Mouse (Mus musculus): ENCODE measurements around the gene Btbd9. TPM values are rescaled to one million over a fixed set of nuclear protein-coding genes. Genes with fewer than 3 reads are reported as not detected.
A peak's percentile ranks its signal among the peaks of the same experiment; 100 is the strongest.

Btbd9 gene
- polyA plus RNA-seq, 1 experiment from 2014 or later: 52.5 TPM

DNA sequence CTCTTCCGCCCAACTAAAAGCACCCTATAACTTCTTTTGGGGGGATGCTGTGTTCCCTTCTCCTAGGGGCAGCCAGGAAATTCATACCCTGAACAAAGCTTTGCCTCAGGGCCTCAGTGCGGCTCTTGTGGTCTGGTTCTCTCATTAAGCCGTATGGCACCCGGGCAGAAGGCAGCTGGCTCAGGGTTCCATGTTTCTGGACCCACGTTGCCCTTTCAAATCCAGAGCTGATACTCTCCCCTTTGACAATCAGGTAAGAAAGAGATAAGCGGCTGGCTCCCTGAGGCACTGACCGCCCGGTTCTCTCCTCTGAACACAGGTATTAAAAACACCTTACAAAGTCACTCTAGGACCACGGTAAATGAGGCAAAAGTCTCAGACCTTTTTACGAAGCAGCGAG, 29.9 kb upstream of the Btbd9 start:
- H3K4me1 ChIP-seq (ENCODE audit: control insufficient read depth, insufficient read depth, low read length): peaks cover 11% of the 10 kb centered on the region
- H3K9ac ChIP-seq (ENCODE audit: low read depth, low read length): no peak overlapping the region
- no peak overlapping the region for H3K27ac ChIP-seq (ENCODE audit: low read depth, low read length)
- no peak for ATAC-seq (ENCODE audit: low FRiP score, low TSS enrichment)
- peaks cover 20% of the 10 kb centered on the region for H3K36me3 ChIP-seq (ENCODE audit: control insufficient read depth, insufficient read depth, low read length)
- H3K9me3 ChIP-seq (ENCODE audit: control insufficient read depth, low read length): no peaks in the 10 kb centered on the region
- no peak overlapping the region for H3K4me3 ChIP-seq (ENCODE audit: low read length)
- no peaks in the 10 kb centered on the region for H3K27me3 ChIP-seq (ENCODE audit: control insufficient read depth, insufficient read depth, low read length)
- no peak overlapping the region for H3K4me2 ChIP-seq (replicated peaks; ENCODE audit: low read depth, low read length)
- 79% methylated on average over 11 of the region's 11 CpGs for WGBS

DNA sequence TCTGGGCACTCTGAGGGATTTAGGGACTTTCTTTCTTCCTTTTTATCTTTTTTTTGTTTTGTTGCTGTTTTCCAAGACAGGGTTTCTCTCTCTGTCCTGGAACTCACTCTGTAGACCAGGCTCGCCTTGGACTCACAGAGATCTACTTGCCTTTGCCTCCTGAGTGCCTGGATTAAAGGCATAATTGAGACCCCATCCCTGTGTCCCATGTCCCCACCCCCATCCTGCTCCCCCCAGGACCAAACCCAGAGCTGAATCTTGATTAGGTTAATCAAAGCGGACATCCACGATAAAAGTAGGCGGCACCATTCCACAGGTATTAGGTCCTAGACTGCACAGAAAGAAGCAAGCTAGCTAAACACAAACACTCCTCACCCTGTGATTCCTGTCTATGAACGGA, 28.7 kb upstream of the Btbd9 start:
- H3K27me3 ChIP-seq (ENCODE audit: control insufficient read depth, insufficient read depth, low read length): no peaks in the 10 kb centered on the region
- no peak overlapping the region for H3K27ac ChIP-seq (ENCODE audit: low read depth, low read length)
- H3K9me3 ChIP-seq (ENCODE audit: control insufficient read depth, low read length): no peaks in the 10 kb centered on the region
- H3K36me3 ChIP-seq (ENCODE audit: control insufficient read depth, insufficient read depth, low read length): peaks cover 22% of the 10 kb centered on the region
- H3K4me2 ChIP-seq (replicated peaks; ENCODE audit: low read depth, low read length): no peak overlapping the region
- H3K4me1 ChIP-seq (ENCODE audit: control insufficient read depth, insufficient read depth, low read length): peaks cover 11% of the 10 kb centered on the region
- 95% methylated on average over 5 of the region's 5 CpGs for WGBS
- H3K9ac ChIP-seq (ENCODE audit: low read depth, low read length): no peak overlapping the region
- ATAC-seq (ENCODE audit: low FRiP score, low TSS enrichment): no peak
- H3K4me3 ChIP-seq (ENCODE audit: low read length): no peak overlapping the region

DNA sequence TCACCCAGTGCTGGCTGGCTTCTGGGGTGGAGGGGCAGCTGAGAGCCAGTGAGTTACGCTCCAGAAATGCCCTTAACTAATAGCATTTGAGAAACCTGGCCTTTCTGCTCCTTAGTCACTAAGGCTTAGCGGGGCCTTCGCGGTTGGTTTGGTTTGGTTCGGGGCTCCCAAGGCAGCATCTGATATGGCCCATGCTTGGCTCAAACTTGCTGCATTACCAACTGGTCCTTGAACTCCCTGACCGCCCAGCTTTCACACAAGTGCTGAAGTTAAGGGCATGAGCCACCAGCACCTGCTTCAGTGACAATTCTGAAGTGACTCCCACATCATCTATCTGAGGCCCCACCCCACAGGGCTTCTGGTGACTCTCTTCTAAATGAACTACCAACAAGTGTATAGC, 28.0 kb upstream of the Btbd9 start:
- Histone ChIP-seq H3K4me3 (ENCODE audit: low read length) (no peak overlapping the region), H3K4me1 (ENCODE audit: control insufficient read depth, insufficient read depth, low read length) (peaks cover 10% of the 10 kb centered on the region), H3K36me3 (ENCODE audit: control insufficient read depth, insufficient read depth, low read length) (peaks cover 22% of the 10 kb centered on the region), H3K9me3 (ENCODE audit: control insufficient read depth, low read length) (no peaks in the 10 kb centered on the region), H3K4me2 (replicated peaks; ENCODE audit: low read depth, low read length) (no peak overlapping the region), H3K27me3 (ENCODE audit: control insufficient read depth, insufficient read depth, low read length) (no peaks in the 10 kb centered on the region), H3K27ac (ENCODE audit: low read depth, low read length) (no peak overlapping the region), H3K9ac (ENCODE audit: low read depth, low read length) (no peak overlapping the region)
- 77% methylated on average over 6 of the region's 6 CpGs for whole genome bisulfite sequencing
- ATAC-seq (ENCODE audit: low FRiP score, low TSS enrichment): no peak

DNA sequence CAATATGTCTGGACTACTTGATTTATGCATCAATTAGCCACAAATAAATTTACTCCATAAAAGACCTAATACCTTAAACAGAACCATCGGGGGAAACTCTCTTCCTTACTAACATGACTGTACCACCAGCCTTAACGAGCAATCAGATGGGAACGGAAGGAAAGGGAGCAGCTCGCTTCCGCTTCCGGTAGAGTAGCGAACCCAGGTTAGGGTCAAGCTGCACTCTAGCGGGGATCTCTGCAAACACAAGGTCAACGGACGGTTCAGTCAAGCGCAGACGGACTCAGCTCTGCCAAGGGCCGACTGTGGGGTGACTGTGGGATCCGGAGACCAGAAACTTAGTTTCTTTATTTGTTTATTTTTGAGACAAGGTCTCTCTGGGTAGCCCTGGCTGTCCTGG, 25.9 kb upstream of the Btbd9 start:
- Histone ChIP-seq H3K4me2 (replicated peaks; ENCODE audit: low read depth, low read length) (no peak overlapping the region), H3K27ac (ENCODE audit: low read depth, low read length) (no peak overlapping the region), H3K9ac (ENCODE audit: low read depth, low read length) (no peak overlapping the region), H3K4me1 (ENCODE audit: control insufficient read depth, insufficient read depth, low read length) (no peaks in the 10 kb centered on the region), H3K27me3 (ENCODE audit: control insufficient read depth, insufficient read depth, low read length) (no peaks in the 10 kb centered on the region), H3K4me3 (ENCODE audit: low read length) (no peak overlapping the region), H3K9me3 (ENCODE audit: control insufficient read depth, low read length) (no peaks in the 10 kb centered on the region), H3K36me3 (ENCODE audit: control insufficient read depth, insufficient read depth, low read length) (peaks cover 37% of the 10 kb centered on the region)
- ATAC-seq (ENCODE audit: low FRiP score, low TSS enrichment): no peak
- WGBS: 91% methylated on average over 14 of the region's 14 CpGs

DNA sequence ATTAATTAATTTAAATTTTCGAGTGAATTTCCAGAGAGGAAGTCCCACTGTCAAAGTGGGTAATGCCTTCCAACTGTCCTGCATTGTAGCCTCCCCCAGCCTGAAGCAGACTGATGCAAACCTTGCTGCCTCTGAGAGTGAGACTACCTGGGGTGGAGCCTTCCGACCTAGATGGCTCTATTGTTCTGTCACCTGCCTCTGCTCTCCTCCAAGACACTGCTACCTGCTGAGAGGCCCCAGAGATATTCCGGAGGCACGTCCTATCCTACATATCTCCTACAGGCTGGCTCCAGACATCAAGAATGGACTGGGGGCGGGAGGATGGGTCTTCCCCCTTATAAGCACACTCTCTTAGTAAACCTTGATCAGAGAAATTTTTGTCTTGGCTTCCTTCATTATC, 22.0 kb upstream of the Btbd9 start:
- no peak overlapping the region for H3K4me2 ChIP-seq (replicated peaks; ENCODE audit: low read depth, low read length)
- H3K27ac ChIP-seq (ENCODE audit: low read depth, low read length): no peak overlapping the region
- H3K36me3 ChIP-seq (ENCODE audit: control insufficient read depth, insufficient read depth, low read length): peaks cover 60% of the 10 kb centered on the region
- WGBS: 91% methylated on average over 5 of the region's 5 CpGs
- ATAC-seq (ENCODE audit: low FRiP score, low TSS enrichment): no peak
- H3K27me3 ChIP-seq (ENCODE audit: control insufficient read depth, insufficient read depth, low read length): no peaks in the 10 kb centered on the region
- no peaks in the 10 kb centered on the region for H3K9me3 ChIP-seq (ENCODE audit: control insufficient read depth, low read length)
- no peaks in the 10 kb centered on the region for H3K4me1 ChIP-seq (ENCODE audit: control insufficient read depth, insufficient read depth, low read length)
- no peak overlapping the region for H3K9ac ChIP-seq (ENCODE audit: low read depth, low read length)
- no peak overlapping the region for H3K4me3 ChIP-seq (ENCODE audit: low read length)

DNA sequence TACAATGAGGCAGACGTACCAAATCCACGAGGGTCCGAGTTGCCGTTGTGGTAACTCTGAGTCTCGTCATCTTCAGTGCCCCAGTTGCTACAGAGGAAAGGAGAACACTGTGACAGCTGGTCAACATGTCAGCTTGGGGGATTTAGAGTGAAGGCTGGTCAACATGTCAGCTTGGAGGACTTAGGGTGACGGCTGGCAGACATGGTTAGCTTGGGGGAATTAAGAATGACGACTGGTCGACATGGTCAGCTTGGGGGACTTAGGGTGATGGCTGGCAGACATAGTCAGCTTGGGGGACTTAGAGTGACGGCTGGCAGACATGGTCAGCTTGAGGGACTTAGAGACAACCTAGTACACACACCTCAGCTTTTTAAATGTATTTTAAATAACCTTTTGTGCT, 21.5 kb upstream of the Btbd9 start:
- H3K9me3 ChIP-seq (ENCODE audit: control insufficient read depth, low read length): no peaks in the 10 kb centered on the region
- no peak overlapping the region for H3K4me3 ChIP-seq (ENCODE audit: low read length)
- peaks cover 61% of the 10 kb centered on the region for H3K36me3 ChIP-seq (ENCODE audit: control insufficient read depth, insufficient read depth, low read length)
- no peak overlapping the region for H3K27ac ChIP-seq (ENCODE audit: low read depth, low read length)
- H3K9ac ChIP-seq (ENCODE audit: low read depth, low read length): no peak overlapping the region
- ATAC-seq (ENCODE audit: low FRiP score, low TSS enrichment): no peak
- 97% methylated on average over 9 of the region's 9 CpGs for WGBS
- no peaks in the 10 kb centered on the region for H3K4me1 ChIP-seq (ENCODE audit: control insufficient read depth, insufficient read depth, low read length)
- no peaks in the 10 kb centered on the region for H3K27me3 ChIP-seq (ENCODE audit: control insufficient read depth, insufficient read depth, low read length)
- no peak overlapping the region for H3K4me2 ChIP-seq (replicated peaks; ENCODE audit: low read depth, low read length)

DNA sequence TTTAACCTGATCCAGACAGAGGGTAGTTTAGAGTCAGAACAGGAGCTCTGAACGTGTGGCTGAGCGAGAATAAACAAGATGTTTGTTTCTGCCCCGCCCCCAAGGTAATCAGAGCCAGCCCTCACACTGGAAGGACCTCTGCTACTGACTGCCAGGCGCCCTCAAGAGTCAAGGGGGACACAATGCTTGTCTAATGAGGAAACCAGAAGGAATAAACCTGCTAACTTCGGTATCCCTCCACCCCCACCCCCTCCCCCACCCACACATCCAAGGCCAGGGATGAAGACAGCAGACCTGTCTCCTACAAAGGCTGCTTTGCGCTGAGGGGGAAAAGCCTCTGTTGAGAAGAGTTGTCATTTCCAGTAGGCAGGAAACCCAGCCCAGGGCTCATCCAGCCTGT, 18.6 kb upstream of the Btbd9 start:
- 0 out of 2 replicates have a peak, but pooled peaks cover 8% of the 10 kb centered on the region for H3K4me1 ChIP-seq (ENCODE audit: control insufficient read depth, insufficient read depth, low read length)
- no peak overlapping the region for H3K4me2 ChIP-seq (replicated peaks; ENCODE audit: low read depth, low read length)
- no peak for ATAC-seq (ENCODE audit: low FRiP score, low TSS enrichment)
- H3K9ac ChIP-seq (ENCODE audit: low read depth, low read length): no peak overlapping the region
- H3K27me3 ChIP-seq (ENCODE audit: control insufficient read depth, insufficient read depth, low read length): no peaks in the 10 kb centered on the region
- no peak overlapping the region for H3K27ac ChIP-seq (ENCODE audit: low read depth, low read length)
- H3K4me3 ChIP-seq (ENCODE audit: low read length): no peak overlapping the region
- WGBS: 45% methylated on average over 6 of the region's 6 CpGs
- H3K9me3 ChIP-seq (ENCODE audit: control insufficient read depth, low read length): no peaks in the 10 kb centered on the region
- peaks cover 49% of the 10 kb centered on the region; the same call in 1 of the 2 replicates for H3K36me3 ChIP-seq (ENCODE audit: control insufficient read depth, insufficient read depth, low read length)

DNA sequence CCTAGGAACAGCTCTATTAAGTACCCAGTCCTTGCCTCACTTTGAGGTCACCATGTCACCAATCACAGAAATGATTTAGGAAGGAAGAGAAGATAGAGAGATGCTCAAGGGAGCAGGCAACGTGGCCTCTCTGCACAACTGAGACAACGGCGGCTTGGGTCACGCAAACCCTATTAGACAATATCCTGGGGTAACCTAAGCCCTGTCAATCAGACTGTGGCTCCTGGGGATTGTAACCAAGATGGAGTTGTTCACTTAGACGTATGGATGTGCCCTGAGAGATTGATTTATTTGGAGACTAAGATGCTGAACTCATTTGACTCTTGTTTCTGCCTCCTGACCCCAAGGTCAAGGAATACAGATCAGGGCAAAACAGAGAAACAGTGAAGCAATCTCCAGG, 18.1 kb upstream of the Btbd9 start:
- Histone ChIP-seq H3K27ac (ENCODE audit: low read depth, low read length) (no peak overlapping the region), H3K4me3 (ENCODE audit: low read length) (no peak overlapping the region), H3K9me3 (ENCODE audit: control insufficient read depth, low read length) (no peaks in the 10 kb centered on the region), H3K4me1 (ENCODE audit: control insufficient read depth, insufficient read depth, low read length) (0 out of 2 replicates have a peak, but pooled peaks cover 8% of the 10 kb centered on the region), H3K27me3 (ENCODE audit: control insufficient read depth, insufficient read depth, low read length) (no peaks in the 10 kb centered on the region), H3K9ac (ENCODE audit: low read depth, low read length) (no peak overlapping the region), H3K36me3 (ENCODE audit: control insufficient read depth, insufficient read depth, low read length) (peaks cover 49% of the 10 kb centered on the region; the same call in 1 of the 2 replicates), H3K4me2 (replicated peaks; ENCODE audit: low read depth, low read length) (no peak overlapping the region)
- WGBS: 53% methylated on average over 5 of the region's 5 CpGs
- no peak for ATAC-seq (ENCODE audit: low FRiP score, low TSS enrichment)

DNA sequence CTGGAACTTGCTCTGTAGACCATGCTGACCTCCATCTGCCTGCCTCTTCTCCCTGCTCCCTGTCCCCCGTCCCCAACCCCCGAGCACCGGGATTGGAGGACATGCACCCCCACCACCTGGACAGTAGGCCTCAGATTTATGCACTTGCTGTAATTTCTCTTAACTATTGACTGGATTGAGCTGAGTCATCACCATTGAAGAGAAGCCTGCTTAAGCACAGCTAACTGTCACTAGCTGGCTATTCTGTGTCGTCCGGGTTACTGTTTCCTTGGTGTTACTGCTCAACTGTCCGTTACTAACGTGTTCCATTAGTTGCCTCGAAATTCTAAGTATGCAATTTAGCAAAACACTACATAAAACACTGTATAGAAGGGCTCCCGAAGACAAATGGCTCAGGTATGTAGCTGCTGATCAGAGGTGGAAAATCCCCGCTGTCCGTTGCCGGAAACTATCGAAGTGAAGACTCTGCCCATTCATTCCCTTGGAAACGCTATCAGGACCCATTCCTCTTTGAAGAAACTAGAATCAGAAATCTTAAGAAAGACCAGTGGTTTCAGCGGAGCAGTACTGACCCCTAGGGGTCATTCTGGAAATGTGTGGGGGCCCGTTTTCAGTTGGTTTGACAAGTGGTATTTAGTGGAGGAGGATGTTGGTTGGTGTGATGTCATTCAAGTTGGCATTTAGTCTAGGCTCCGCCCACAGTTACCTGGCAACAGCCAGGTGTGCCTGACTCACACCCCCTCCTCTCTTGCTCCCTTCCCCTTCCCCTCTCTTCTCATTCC, 14.3 kb upstream of the Btbd9 start:
- ATAC-seq (ENCODE audit: low FRiP score, low TSS enrichment): 0 out of 2 replicates have a peak, but pooled peaks have one; percentile 46
- no peaks in the 10 kb centered on the region for H3K27me3 ChIP-seq (ENCODE audit: control insufficient read depth, insufficient read depth, low read length)
- H3K9ac ChIP-seq (ENCODE audit: low read depth, low read length): no peak overlapping the region
- H3K4me2 ChIP-seq (replicated peaks; ENCODE audit: low read depth, low read length): no peak overlapping the region
- 53% methylated on average over 17 of the region's 17 CpGs for WGBS
- peaks cover 20% of the 10 kb centered on the region; the same call in 1 of the 2 replicates for H3K36me3 ChIP-seq (ENCODE audit: control insufficient read depth, insufficient read depth, low read length)
- H3K4me1 ChIP-seq (ENCODE audit: control insufficient read depth, insufficient read depth, low read length): 0 out of 2 replicates have a peak, but pooled peaks cover 8% of the 10 kb centered on the region
- H3K9me3 ChIP-seq (ENCODE audit: control insufficient read depth, low read length): no peaks in the 10 kb centered on the region
- H3K27ac ChIP-seq (ENCODE audit: low read depth, low read length): no peak overlapping the region
- H3K4me3 ChIP-seq (ENCODE audit: low read length): no peak overlapping the region

All from kidney, embryonic 14.5 days (tissue).